Mouse (Mus musculus) MEL (cell line): ENCODE measurements around the gene BC025920.

Experiments
- BHLHE40 ChIP-seq: IDR thresholded peaks from 2 replicates; pipeline ENCODE4 v1.6.1; 2012; ENCODE audit warnings: low read depth, mild to moderate bottlenecking, inconsistent platforms, low read length, improper control_type of control experiment, borderline replicate concordance
- MAX ChIP-seq: IDR thresholded peaks from 2 replicates; pipeline ENCODE4 v1.6.1; 2011; ENCODE audit warnings: low read length, improper control_type of control experiment
- NRF1 ChIP-seq: IDR thresholded peaks from 2 replicates; pipeline ENCODE4 v1.6.1; 2014; ENCODE audit warnings: low read depth, mild to moderate bottlenecking, inconsistent platforms, low read length, improper control_type of control experiment, moderate library complexity; ENCODE audit not compliant: poor library complexity, insufficient read depth, severe bottlenecking
- POLR2A ChIP-seq, 2 experiments: IDR thresholded peaks; 2 replicates each; pipeline ENCODE4 v1.6.1; 2011 to 2012; ENCODE audit warnings: low read length in 2 of 2, mild to moderate bottlenecking in 2 of 2, control low read depth in 1 of 2, improper control_type of control experiment in 1 of 2, low read depth in 1 of 2, moderate library complexity in 1 of 2; ENCODE audit not compliant: control insufficient read depth in 1 of 2, insufficient read depth in 1 of 2, poor library complexity in 1 of 2
- POLR2AphosphoS2 ChIP-seq: IDR thresholded peaks from 2 replicates; pipeline ENCODE4 v1.6.1; 2011; ENCODE audit warnings: low read length, improper control_type of control experiment
- TAL1 ChIP-seq: IDR thresholded peaks from 2 replicates; pipeline ENCODE4 v1.6.1; 2012; ENCODE audit warnings: mild to moderate bottlenecking, inconsistent platforms, low read length, moderate library complexity, mixed read lengths

GRCm38 (mm10) chr10:81564734-81565133 is 41.3 kb upstream of the BC025920 start:
- TF ChIP-seq NRF1 (no peak), TAL1 (no peak), MAX (no peak), POLR2AphosphoS2 (no peak), BHLHE40 (no peak), POLR2A (IDR thresholded peaks at IDR 0.05; ENCODE audit: control insufficient read depth in 1 of 2, insufficient read depth in 1 of 2, low read depth in 1 of 2, low read length in 2 of 2, poor library complexity in 1 of 2) (no peak)
